Comparison of ENCODE assay signal across 10 mouse cellular contexts in genomic region chr10:81300352-81300907, GRCm38 (mm10). TPM values are rescaled to one million over a fixed set of nuclear protein-coding genes. Genes with fewer than 3 reads are reported as not detected.
DNase-seq lines count a peak whose midpoint lies in the region; ATAC-seq and TF ChIP-seq lines count a peak whose summit lies in the region.
"Had no signal": no experiment of that assay in that cellular context is flagged by ENCODE, and none has a peak within 500 bp of the region (broad histone marks: within the 10 kb centered on the region; RNA-seq: fewer than 3 reads in every experiment).

No protein-coding gene starts in this region.

- peak overlapping the region; percentile 18 for H3K4me2 ChIP-seq in liver, embryonic 16.5 days (ENCODE audit: low read depth, low read length)
- H3K4me2 ChIP-seq: hindbrain, embryonic 14.5 days had no signal

- no peak overlapping the region for H3K9ac ChIP-seq in liver, embryonic 16.5 days (ENCODE audit: low read depth, low read length)
- H3K9ac ChIP-seq: hindbrain, embryonic 14.5 days had no signal

- peaks cover 59% of the 10 kb centered on the region for H3K36me3 ChIP-seq in embryonic facial prominence, embryonic 10.5 days (replicated peaks)
- no peaks in the 10 kb centered on the region for H3K36me3 ChIP-seq in liver, embryonic 16.5 days (ENCODE audit: control insufficient read depth, insufficient read depth)

- no peaks in the 10 kb centered on the region for H3K9me3 ChIP-seq in embryonic facial prominence, embryonic 10.5 days
- no peaks in the 10 kb centered on the region for H3K9me3 ChIP-seq in liver, embryonic 16.5 days (replicated peaks; ENCODE audit: control insufficient read depth, low read length)

- peaks cover 79% of the 10 kb centered on the region for H3K4me1 ChIP-seq in embryonic facial prominence, embryonic 10.5 days
- H3K4me1 ChIP-seq in liver, embryonic 16.5 days (ENCODE audit: control insufficient read depth, low read depth, low read length): peaks cover 94% of the 10 kb centered on the region

- peak overlapping the region; percentile 98 for H3K27ac ChIP-seq in left cerebral cortex, adult 2 months
- peak overlapping the region; percentile 11; the same call in 1 of the 2 replicates for H3K27ac ChIP-seq in embryonic facial prominence, embryonic 10.5 days (replicated peaks)
- peak overlapping the region; percentile 90 for H3K27ac ChIP-seq in liver, embryonic 16.5 days (ENCODE audit: low read length)
- H3K27ac ChIP-seq: hindbrain, embryonic 14.5 days had no signal

- TF ChIP-seq CTCF in left cerebral cortex, adult 2 months (IDR thresholded peaks at IDR 0.05): no peak

- H3K4me3 ChIP-seq in left cerebral cortex, adult 2 months: no peak overlapping the region
- peak overlapping the region; percentile 4; the same call in 1 of the 2 replicates for H3K4me3 ChIP-seq in embryonic facial prominence, embryonic 10.5 days
- H3K4me3 ChIP-seq in liver, embryonic 16.5 days (ENCODE audit: low read depth, low read length): no peak overlapping the region

- whole genome bisulfite sequencing in embryonic facial prominence, embryonic 10.5 days: 86% methylated on average over 9 of the region's 9 CpGs
- WGBS in liver, embryonic 16.5 days (ENCODE audit: insufficient replicate concordance): 72% methylated on average over 9 of the region's 9 CpGs

- intact Hi-C loops in left cerebral cortex, adult 2 months (cut with DNase I): no loop called here
- intact Hi-C loops in left cerebral cortex, postnatal 14 days (cut with DNase I): no loop called here

- no peaks in the 10 kb centered on the region for H3K27me3 ChIP-seq in embryonic facial prominence, embryonic 10.5 days (replicated peaks; ENCODE audit: low read depth, poor library complexity, severe bottlenecking)
- no peaks in the 10 kb centered on the region for H3K27me3 ChIP-seq in liver, embryonic 16.5 days (ENCODE audit: control insufficient read depth, insufficient read depth, low read depth, low read length)

- no peak for DNase-seq in left cerebral cortex, adult 2 months (ENCODE audit: extremely low spot score in 1 of 2, low spot score in 2 of 2)
- no peak for DNase-seq in left cerebral cortex, postnatal 14 days (ENCODE audit: low spot score in 2 of 2)
- no peak for DNase-seq in embryonic facial prominence, embryonic 10.5 days (ENCODE audit: low spot score)
- DNase-seq in kidney, adult 9 months: peak; percentile 91
- DNase-seq in adrenal gland, postnatal 25 days: no peak
- DNase-seq in left cerebral cortex, adult 11 months (ENCODE audit: low spot score): no peak

- peak; percentile 66 for ATAC-seq in liver, embryonic 16.5 days (ENCODE audit: low read depth)
- ATAC-seq: activated CD4-positive, CD25-positive, alpha-beta regulatory T cell, adult 4 months; midbrain, embryonic 16.5 days had no signal

RNA-seq across cellular contexts. Expression of gene Pip5k1c, which starts 7.7 kb away (rescaled TPM):
- 100 to 1,000 TPM; 431 TPM for total RNA-seq in left cerebral cortex, adult 2 months (2021)
- total RNA-seq in left cerebral cortex, postnatal 14 days (2021): 100 to 1,000 TPM; 391 to 396 TPM
- 72.2 and 72.4 TPM in 2 replicates for polyA plus RNA-seq in embryonic facial prominence, embryonic 10.5 days (2016; fragmentation: Nextera tagmentation; extraction: Ambion mirVana)
- 13.9 and 14.7 TPM in 2 replicates for polyA plus RNA-seq in liver, embryonic 16.5 days (2015; fragmentation: Nextera tagmentation; extraction: Ambion mirVana)
- 44.6 and 51.8 TPM in 2 replicates for total RNA-seq in adrenal gland, postnatal 25 days (2021)

RNA-seq across cellular contexts. Expression of gene Tjp3, which starts 9.0 kb away (rescaled TPM):
- total RNA-seq in left cerebral cortex, adult 2 months (2021): under 1 TPM; 0.26 to 0.45 TPM
- total RNA-seq in left cerebral cortex, postnatal 14 days (2021): under 1 TPM; 0.15 to 0.47 TPM
- polyA plus RNA-seq in embryonic facial prominence, embryonic 10.5 days (2016; fragmentation: Nextera tagmentation; extraction: Ambion mirVana): 8.9 and 9.0 TPM in 2 replicates
- 0.82 and 1.4 TPM in 2 replicates for polyA plus RNA-seq in liver, embryonic 16.5 days (2015; fragmentation: Nextera tagmentation; extraction: Ambion mirVana)
- total RNA-seq in adrenal gland, postnatal 25 days (2021): 0.18 TPM in 1 of 2 replicates, not detected in the other

RNA-seq across cellular contexts. Expression of gene Cactin, which starts 20.5 kb away (rescaled TPM):
- total RNA-seq in left cerebral cortex, adult 2 months (2021): 10 to 100 TPM; 31.3 to 31.8 TPM
- 10 to 100 TPM; 25.1 to 27.2 TPM for total RNA-seq in left cerebral cortex, postnatal 14 days (2021)
- polyA plus RNA-seq in embryonic facial prominence, embryonic 10.5 days (2016; fragmentation: Nextera tagmentation; extraction: Ambion mirVana): 52.3 and 54.3 TPM in 2 replicates
- 18.4 and 18.7 TPM in 2 replicates for polyA plus RNA-seq in liver, embryonic 16.5 days (2015; fragmentation: Nextera tagmentation; extraction: Ambion mirVana)
- total RNA-seq in adrenal gland, postnatal 25 days (2021): 44.0 and 45.7 TPM in 2 replicates

RNA-seq across cellular contexts. Expression of gene Tbxa2r, which starts 28.1 kb away (rescaled TPM):
- total RNA-seq in left cerebral cortex, adult 2 months (2021): under 1 TPM; 0.70 to 0.82 TPM
- total RNA-seq in left cerebral cortex, postnatal 14 days (2021): 1 to 10 TPM; 1.3 to 1.5 TPM
- polyA plus RNA-seq in embryonic facial prominence, embryonic 10.5 days (2016; fragmentation: Nextera tagmentation; extraction: Ambion mirVana): 3.1 and 3.6 TPM in 2 replicates
- 4.3 and 4.5 TPM in 2 replicates for polyA plus RNA-seq in liver, embryonic 16.5 days (2015; fragmentation: Nextera tagmentation; extraction: Ambion mirVana)
- total RNA-seq in adrenal gland, postnatal 25 days (2021): 65.7 and 69.5 TPM in 2 replicates

RNA-seq across cellular contexts. Expression of gene Apba3, which starts 33.7 kb away (rescaled TPM):
- total RNA-seq in left cerebral cortex, adult 2 months (2021): 10 to 100 TPM; 35.8 to 38.6 TPM
- 10 to 100 TPM; 34.8 to 35.8 TPM for total RNA-seq in left cerebral cortex, postnatal 14 days (2021)
- polyA plus RNA-seq in embryonic facial prominence, embryonic 10.5 days (2016; fragmentation: Nextera tagmentation; extraction: Ambion mirVana): 57.2 and 57.5 TPM in 2 replicates
- polyA plus RNA-seq in liver, embryonic 16.5 days (2015; fragmentation: Nextera tagmentation; extraction: Ambion mirVana): 24.2 and 26.3 TPM in 2 replicates
- 70.4 and 110 TPM in 2 replicates for total RNA-seq in adrenal gland, postnatal 25 days (2021)

Comparison
In these comparisons a context has a peak if more than half of its experiments do, and no peak if none do; other contexts are left out.
1. H3K27ac ChIP-seq: peak in every context shown above with its lines; median percentile 98 in left cerebral cortex, adult 2 months; 90 in liver, embryonic 16.5 days; 11 in embryonic facial prominence, embryonic 10.5 days.